Mouse (Mus musculus) bone marrow macrophage, adult 2 months (primary cell): ENCODE results near the gene Dip2b.

ENCODE experiments used
- CTCF ChIP-seq: IDR thresholded peaks from 2 replicates; pipeline ENCODE4 v1.5.1; 2012; ENCODE audit warnings: low read depth, mild to moderate bottlenecking, low read length, moderate library complexity
- POLR2A ChIP-seq: IDR thresholded peaks from 2 replicates; pipeline ENCODE4 v1.6.1; 2012; ENCODE audit warnings: mild to moderate bottlenecking, low read depth, low read length, borderline replicate concordance

DNA sequence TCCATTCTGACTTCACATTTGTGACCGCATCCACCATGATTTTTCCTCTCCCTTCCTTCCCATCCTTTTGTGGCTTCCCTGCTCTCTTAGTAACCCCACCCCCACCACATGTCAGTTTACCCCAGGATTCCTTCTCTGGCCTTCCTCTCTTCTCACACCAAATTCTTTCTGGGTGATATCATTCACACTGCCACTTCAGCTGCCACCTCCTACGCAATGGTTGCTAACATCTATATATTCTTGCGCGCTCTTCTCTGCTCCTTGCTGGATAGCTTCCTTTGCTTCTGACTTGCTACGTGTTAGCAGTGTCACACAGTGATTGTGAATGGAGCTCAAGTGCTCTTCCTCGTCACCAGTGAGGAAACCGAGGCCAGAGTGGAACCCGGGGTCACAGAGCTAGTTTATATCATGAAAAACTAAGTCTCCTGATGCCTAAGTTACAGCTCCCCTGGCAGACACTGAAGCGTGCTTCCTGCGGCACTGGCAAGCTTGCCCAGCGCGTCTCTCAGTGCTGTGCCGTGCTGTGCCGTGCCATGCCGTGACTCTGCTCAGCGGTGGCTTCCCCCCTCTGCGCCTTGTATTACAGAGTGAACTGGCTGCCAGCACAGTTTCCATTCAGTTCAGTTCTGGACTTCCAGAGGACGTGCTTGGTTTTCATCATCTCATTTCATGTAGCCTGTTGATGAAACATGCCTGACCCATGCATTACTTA lies 69.8 kb downstream of the Dip2b start:
- TF ChIP-seq CTCF (no peak), POLR2A (no peak)
